Mouse (Mus musculus) brain, embryonic 14.5 days (tissue): Measurements from ENCODE around the gene Magi2.

Experiments
- CTCF ChIP-seq: fragments of 200-500 bp; IDR thresholded peaks from 2 replicates; pipeline ENCODE4 v1.5.1; 2012; ENCODE audit warnings: inconsistent platforms, mild to moderate bottlenecking, moderate library complexity, borderline replicate concordance; ENCODE audit not compliant: insufficient read depth, insufficient read length; ENCODE audit errors: extremely low read depth
- POLR2A ChIP-seq: fragments of 200-500 bp; IDR thresholded peaks from 2 replicates; pipeline ENCODE4 v1.6.1; 2012; ENCODE audit warnings: mild to moderate bottlenecking, inconsistent platforms, borderline replicate concordance; ENCODE audit not compliant: poor library complexity, insufficient read depth, insufficient read length, severe bottlenecking; ENCODE audit errors: extremely low read depth

DNA sequence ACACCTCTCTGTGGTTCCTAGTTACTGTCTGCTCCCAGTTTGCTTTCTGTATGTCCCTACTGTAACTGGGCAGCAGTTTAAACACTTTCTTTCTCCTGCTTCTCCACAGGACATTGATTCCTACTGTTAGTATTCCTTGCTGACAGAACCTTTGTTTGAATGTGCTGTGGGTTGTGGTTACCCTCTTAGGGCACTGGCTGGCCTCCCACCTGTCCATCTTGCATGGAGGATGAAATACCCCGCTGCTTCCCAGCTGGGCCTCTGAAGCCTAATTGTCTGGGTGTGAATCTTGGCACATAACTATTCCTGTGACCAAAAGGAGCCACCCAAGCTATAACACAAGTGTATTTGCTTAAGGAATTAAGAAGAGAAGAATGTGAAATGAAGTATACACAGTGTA lies 823.4 kb downstream of the Magi2 start:
- no peak for TF ChIP-seq CTCF
- no peak for TF ChIP-seq POLR2A
